Mouse (Mus musculus) small intestine, adult 2 months (tissue): Measurements from ENCODE around the gene Flywch1. TPM values are rescaled to one million over a fixed set of nuclear protein-coding genes. Genes with fewer than 3 reads are reported as not detected.
A peak's percentile ranks its signal among the peaks of the same experiment; 100 is the strongest.

ENCODE experiments used
- H3K27ac ChIP-seq: fragments of 200-500 bp; 2 replicates; pipeline ENCODE4 v1.5.1; 2012; ENCODE audit warnings: low read depth, low read length, control low read depth, inconsistent platforms; ENCODE audit not compliant: insufficient read depth
- H3K27me3 ChIP-seq: fragments of 200-500 bp; 2 replicates; pipeline ENCODE4 v1.6.1; 2012; ENCODE audit warnings: mild to moderate bottlenecking, moderate library complexity, low read length, inconsistent platforms; ENCODE audit not compliant: control insufficient read depth, insufficient read depth
- H3K36me3 ChIP-seq: fragments of 200-500 bp; 2 replicates; pipeline ENCODE4 v1.6.1; 2012; ENCODE audit warnings: mild to moderate bottlenecking, low read length, control low read depth, inconsistent platforms; ENCODE audit not compliant: control insufficient read depth, insufficient read depth
- H3K4me1 ChIP-seq: fragments of 200-500 bp; 2 replicates; pipeline ENCODE4 v1.6.1; 2012; ENCODE audit warnings: low read length, inconsistent platforms, mixed read lengths; ENCODE audit not compliant: control insufficient read depth, insufficient read depth, insufficient read length
- H3K4me3 ChIP-seq: fragments of 200-500 bp; 2 replicates; pipeline ENCODE4 v1.5.1; 2012; ENCODE audit warnings: low read depth, mild to moderate bottlenecking, control low read depth, inconsistent platforms, low read length, moderate library complexity
- CTCF ChIP-seq: fragments of 200-500 bp; IDR thresholded peaks from 2 replicates; pipeline ENCODE4 v1.5.1; 2012; ENCODE audit warnings: low read depth, mild to moderate bottlenecking, control low read depth, inconsistent platforms, low read length, moderate library complexity, mixed read lengths; ENCODE audit not compliant: insufficient replicate concordance, insufficient read length; ENCODE audit errors: extremely low read depth
- POLR2A ChIP-seq: fragments of 200-500 bp; IDR thresholded peaks from 2 replicates; pipeline ENCODE4 v1.6.1; 2012; ENCODE audit warnings: low read depth, mild to moderate bottlenecking, control low read depth, inconsistent platforms, low read length, moderate library complexity
- WGBS: fragments of 180-500 bp; shearing (Covaris S2); methylation state at CpG from one replicate; pipeline ENCODE4 v1.1.7; 2018; 5-methylcytosine and 5-hydroxymethylcytosine counted together
- polyA plus RNA-seq: library from polyadenylated mRNA; depleted of rRNA; stranded (reverse); fragments of >200 nt; gene quantifications from 2 replicates; pipeline ENCODE4 v1.2.3, GENCODE M21; 2012

Gene Flywch1
- polyA plus RNA-seq, 1 experiment = 34.1 TPM

DNA sequence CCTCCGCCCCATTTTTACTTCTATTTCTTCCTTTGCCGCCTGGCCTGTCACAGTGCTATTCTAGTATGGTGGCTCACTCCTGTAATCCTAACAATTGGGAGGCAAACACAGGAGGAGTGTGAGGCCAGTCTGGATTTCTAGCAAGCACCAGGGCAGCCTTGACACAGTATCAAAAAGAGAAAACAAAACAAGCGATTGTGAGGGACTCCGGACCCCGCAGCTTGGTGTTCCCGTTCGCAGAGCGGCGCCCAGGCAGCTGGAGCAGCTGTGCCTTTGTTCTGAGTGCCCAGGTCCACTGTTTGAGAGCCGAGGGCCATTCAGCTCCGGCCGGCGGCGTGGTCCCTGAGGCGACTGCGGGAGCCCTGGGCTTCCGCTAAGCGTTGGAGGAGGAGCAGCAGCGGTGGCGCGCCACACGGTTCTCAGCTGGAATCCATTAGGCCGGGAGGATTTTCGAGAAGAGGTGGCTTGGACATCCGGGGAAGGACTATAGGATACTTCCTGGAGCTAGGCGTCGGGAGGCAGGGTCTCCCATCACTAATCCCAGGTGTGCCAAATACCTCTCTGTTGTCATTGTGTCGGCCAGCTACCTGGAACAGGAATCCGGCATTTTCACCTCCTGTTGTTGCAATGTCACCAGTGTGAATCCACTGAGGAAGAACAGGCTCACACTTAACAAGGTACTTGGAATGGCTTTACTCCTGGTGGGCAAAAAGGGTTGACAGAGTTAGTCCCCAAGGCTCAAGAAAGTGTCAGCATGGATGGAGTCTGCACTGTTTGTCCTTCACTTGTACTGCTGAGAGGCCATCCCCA, 19.1 kb upstream of the Flywch1 start, which contains the start of gene Srrm2:
Gene Srrm2 (plus strand): TSS at position 264 of the 810 bp plus-strand sequence.
- no peaks in the 10 kb centered on the region for H3K36me3 ChIP-seq
- WGBS = 3% methylated on average over 29 of the region's 29 CpGs
- TF ChIP-seq POLR2A = peak; percentile 67; the same call in 1 of the 2 replicates
- no peak for TF ChIP-seq CTCF
- H3K27me3 ChIP-seq = no peaks in the 10 kb centered on the region
- peak within 1 kb of the TSS; percentile 64 for H3K4me3 ChIP-seq
- H3K4me1 ChIP-seq = peaks cover 18% of the 10 kb centered on the region; the same call in 1 of the 2 replicates
- H3K27ac ChIP-seq = peak within 1 kb of the TSS; percentile 19

DNA sequence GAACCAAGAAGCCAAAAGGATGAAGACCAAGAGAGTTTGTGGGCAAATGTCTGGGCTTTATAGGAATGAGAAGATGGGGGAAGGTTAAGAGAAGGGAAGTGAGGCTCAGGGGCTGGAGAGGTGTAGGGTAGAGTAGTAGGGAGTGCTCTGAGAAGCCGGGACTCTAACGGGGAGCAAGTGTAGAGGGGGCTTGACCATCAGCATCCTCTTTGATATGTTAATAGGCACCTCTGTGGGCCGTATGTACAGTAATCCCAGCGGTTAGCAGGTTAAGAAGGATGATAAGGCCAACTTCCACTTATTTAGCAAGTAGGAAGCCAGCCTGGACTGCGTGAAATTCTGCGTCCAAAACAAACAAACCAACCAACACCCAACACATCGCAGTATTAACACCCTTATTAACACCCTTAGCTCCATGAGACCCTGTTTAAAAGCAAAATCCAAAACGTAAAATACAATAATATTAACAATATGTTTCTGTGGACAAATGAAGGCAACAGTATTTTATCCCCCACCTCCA, 18.4 kb upstream of the Flywch1 start:
- peak overlapping the region; percentile 19 for H3K27ac ChIP-seq
- H3K36me3 ChIP-seq = no peaks in the 10 kb centered on the region
- 40% methylated on average over 8 of the region's 8 CpGs for WGBS
- no peaks in the 10 kb centered on the region for H3K27me3 ChIP-seq
- H3K4me3 ChIP-seq = no peak overlapping the region
- TF ChIP-seq CTCF = no peak
- TF ChIP-seq POLR2A = no peak
- H3K4me1 ChIP-seq = peaks cover 19% of the 10 kb centered on the region; the same call in 1 of the 2 replicates

DNA sequence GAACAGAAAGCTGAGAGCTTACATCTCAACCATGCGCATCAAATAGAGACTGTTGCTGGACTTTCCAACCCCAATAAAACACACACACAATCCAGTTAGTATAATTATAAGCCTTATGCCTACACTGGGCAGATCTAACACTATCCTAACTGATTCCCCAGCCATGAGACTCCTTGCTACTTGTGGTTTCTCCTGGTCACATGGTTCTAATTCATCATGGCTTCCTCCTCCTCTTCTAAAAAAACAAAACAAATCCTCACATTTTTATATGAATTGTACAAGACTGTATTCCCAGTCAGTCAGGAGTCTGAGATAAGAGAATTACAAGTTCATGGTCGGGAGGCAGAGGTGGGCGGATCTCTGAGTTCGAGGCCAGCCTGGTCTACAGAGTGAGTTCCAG, 17.6 kb upstream of the Flywch1 start:
- no peak for TF ChIP-seq CTCF
- no peak overlapping the region for H3K4me3 ChIP-seq
- peaks cover 19% of the 10 kb centered on the region; the same call in 1 of the 2 replicates for H3K4me1 ChIP-seq
- WGBS = 71% methylated on average over 4 of the region's 4 CpGs
- H3K27me3 ChIP-seq = no peaks in the 10 kb centered on the region
- H3K27ac ChIP-seq = no peak overlapping the region
- H3K36me3 ChIP-seq = no peaks in the 10 kb centered on the region

DNA sequence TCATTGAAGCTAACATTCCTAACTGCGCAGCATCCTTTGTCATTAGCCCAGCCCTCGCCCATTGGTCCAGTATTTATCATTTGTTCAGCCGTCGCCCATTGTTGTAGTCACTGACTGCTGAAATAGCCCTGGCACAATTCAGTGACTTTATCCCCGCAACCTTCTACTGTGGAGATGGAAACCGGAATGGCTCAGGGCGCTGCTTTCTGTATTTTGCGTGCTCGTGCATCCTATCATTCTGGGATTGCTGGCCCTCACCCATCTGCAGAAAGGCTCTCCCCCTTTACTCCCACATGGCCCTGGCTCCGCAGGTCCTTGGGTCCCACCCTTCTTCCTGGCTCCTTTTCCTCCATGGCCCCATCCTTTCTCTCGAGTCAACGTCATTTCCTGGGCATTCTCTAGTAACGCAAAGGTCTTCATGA, 15.1 kb upstream of the Flywch1 start:
- Histone ChIP-seq H3K27ac (no peak overlapping the region), H3K36me3 (no peaks in the 10 kb centered on the region), H3K27me3 (no peaks in the 10 kb centered on the region), H3K4me1 (peaks cover 19% of the 10 kb centered on the region; the same call in 1 of the 2 replicates), H3K4me3 (0 out of 2 replicates have a peak overlapping the region, but pooled peaks have one; percentile 2)
- WGBS = 23% methylated on average over 13 of the region's 13 CpGs
- TF ChIP-seq POLR2A = no peak
- TF ChIP-seq CTCF = no peak

DNA sequence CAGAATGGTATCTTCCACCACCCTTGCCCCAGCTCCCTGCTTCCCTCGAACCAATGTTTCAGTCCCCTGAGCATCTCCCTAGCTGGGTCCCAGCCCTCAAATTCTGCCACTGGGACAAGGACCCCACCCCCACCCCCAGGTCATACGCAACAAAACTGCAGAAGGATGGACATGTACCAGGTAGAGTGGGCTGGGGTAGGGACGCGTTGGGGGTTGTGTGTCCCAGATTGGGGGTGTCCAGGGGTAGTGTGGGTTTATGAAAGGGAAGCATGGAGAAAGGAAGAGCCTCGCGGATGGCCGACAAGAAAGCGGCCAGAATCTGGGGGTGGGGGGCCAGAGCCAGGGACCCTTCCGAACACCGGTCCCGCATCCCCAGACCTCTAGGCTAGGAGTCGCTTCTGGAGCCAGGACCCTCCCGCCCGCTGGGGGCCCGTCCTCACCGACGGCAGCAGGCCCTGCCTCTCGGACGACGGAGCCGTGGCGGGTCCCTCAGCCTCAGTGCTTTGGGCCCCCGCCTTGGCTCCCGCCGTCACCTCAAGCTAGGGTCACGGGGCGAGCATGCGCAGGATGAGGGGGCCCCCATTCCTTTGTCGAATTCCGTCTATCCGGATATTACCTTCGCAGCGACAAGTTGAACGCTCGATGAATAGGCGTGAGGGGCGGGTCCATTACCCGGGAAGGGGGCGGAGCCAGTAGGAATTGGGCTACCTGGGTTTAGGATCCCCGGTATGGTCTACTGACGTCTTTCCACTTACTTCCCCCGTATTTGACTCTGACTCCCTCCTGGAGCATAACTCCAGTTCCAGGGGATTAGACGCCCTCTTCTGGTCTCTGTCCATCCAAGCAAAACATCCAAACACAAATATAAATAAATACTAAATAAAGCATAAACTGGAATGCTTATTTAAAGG, 14.4 kb upstream of the Flywch1 start, which contains the start of gene Flywch2:
Gene Flywch2 (minus strand): TSS at position 521 of the 911 bp plus-strand sequence.
- TF ChIP-seq CTCF = no peak
- 4% methylated on average over 43 of the region's 43 CpGs for WGBS
- H3K36me3 ChIP-seq = no peaks in the 10 kb centered on the region
- peaks cover 17% of the 10 kb centered on the region; the same call in 1 of the 2 replicates for H3K4me1 ChIP-seq
- H3K4me3 ChIP-seq = peak within 1 kb of the TSS; percentile 74
- H3K27ac ChIP-seq = no peak within 1 kb of the TSS
- no peaks in the 10 kb centered on the region for H3K27me3 ChIP-seq

DNA sequence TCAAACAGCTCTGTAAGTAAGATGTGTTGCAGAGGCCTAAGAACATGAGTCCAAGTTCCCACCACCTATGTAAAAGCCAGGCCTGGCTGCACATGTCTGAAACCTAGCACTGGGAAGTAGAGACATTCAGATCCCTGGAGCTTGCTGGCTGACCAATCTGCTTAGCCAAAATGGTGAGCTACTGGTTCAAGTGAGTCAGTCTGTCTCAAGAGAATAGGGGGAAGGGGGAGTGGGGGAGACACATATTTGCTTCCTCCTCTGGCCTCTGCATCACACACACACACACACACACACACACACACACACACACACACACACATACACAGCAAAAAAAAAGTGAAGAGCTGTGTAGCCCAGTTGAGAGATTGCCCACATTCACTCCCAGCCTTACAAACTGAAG, 11.9 kb upstream of the Flywch1 start:
- Histone ChIP-seq H3K4me3 (no peak overlapping the region), H3K4me1 (peaks cover 8% of the 10 kb centered on the region; the same call in 1 of the 2 replicates), H3K27me3 (no peaks in the 10 kb centered on the region), H3K27ac (no peak overlapping the region), H3K36me3 (no peaks in the 10 kb centered on the region)
- TF ChIP-seq POLR2A = no peak
- no peak for TF ChIP-seq CTCF

DNA sequence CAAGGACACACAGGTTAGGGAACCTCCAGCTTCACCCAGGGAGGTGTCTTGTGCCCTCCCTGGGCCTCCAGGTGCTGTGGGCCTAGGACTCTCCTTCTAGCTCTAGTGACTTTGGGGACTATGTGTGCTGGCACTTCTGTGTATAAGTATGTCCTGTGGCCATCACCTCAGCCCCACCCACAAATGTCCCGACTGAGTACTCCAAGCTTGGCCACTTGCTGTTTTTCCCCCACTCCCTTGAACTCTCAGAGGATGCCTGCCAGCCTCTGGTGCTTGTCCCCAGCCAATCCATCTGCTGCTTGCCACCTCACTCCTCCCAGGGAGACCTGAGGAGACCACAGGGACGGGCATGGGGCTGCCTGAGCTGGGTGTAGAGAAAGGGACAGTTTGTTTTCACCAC, 7.0 kb upstream of the Flywch1 start:
- no peak overlapping the region for H3K4me3 ChIP-seq
- no peak overlapping the region for H3K27ac ChIP-seq
- H3K36me3 ChIP-seq = no peaks in the 10 kb centered on the region
- WGBS = 38% methylated on average over 2 of the region's 2 CpGs
- TF ChIP-seq POLR2A (no peak), CTCF (no peak)
- H3K27me3 ChIP-seq = no peaks in the 10 kb centered on the region
- no peaks in the 10 kb centered on the region; the same call in 1 of the 2 replicates for H3K4me1 ChIP-seq
